Mouse (Mus musculus): ENCODE data around the gene Prpf40b.

DNA sequence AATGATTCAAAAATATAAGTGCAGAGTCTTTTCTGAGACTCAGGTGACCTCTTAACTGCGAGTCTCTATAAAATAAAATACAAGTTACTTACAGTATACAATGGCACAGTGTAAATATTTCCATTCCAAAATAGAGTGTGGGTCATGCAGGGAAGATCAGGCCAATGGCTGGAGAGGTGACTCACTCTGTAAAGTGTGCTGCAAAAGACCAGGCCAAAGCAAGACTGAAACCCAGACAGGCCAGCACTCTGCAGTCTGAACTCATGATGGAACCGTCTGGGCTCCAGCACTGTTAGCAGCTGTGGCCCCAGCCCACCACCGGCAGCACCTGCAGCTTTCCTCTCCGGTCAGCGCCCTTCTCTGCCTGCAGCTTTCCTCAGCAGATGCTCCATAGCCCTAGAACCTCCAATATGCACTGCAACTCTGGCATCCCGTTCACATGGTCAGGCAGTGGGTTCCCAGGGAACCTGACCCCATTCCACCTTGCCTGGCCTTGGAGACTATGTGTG, 39.6 kb upstream of the Prpf40b start:
- no peak for TF ChIP-seq CTCF (IDR thresholded peaks at IDR 0.05; ENCODE audit: low read depth)
- no peak for TF ChIP-seq EP300 (IDR thresholded peaks at IDR 0.05; ENCODE audit: low read depth)
